Mouse (Mus musculus): ENCODE measurements around the gene Gadd45gip1.

Gene Gadd45gip1

DNA sequence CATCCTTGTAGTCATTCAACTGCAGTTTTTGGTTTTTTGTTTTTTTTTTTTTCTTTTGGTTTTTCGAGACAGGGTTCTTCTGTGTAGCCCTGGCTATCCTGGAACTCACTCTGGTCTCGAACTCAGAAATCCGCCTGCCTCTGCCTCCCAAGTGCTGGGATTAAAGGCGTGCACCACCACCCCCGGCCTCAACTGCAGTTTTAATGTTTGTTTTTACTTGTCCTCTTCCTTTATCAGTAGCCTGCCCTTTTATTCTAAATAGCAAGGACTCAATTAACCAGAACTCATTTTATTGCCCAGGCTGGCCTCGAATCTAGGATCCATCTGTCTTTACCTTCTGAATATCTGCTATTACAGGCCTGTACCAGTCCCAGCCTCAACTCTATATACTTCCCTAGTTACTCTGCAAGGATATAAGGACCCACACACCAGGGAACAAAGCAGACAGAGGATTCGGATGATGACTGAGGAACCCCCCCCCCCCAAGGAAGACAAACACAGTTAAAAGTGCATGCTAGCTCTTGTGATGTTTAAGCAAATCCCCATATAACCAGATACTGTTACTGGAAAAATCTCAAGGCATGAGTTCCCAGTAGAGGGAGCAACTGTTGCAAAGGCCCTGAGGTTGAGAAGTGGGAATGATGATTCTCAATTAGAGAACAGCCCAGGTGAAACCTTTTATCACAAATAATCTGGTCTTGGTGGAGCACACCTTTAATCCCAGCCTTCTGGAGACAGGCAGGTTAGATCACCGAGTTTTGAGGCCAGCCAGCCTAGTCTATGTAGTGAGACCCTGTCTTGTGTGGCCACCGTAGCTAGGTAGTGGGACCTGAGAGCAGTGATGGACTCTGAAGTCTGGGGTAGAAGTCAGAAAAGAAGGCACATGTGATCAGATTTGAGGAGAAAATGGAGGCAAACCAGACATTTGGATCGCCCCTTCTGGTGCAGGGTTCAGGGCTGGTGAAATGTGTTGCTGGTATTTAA lies 1.7 kb downstream of the Gadd45gip1 start:
- no peak for DNase-seq

GRCm38 (mm10) chr8:84834002-84834865 lies 2.9 kb downstream of the Gadd45gip1 start:
- DNase-seq, result no peak

DNA sequence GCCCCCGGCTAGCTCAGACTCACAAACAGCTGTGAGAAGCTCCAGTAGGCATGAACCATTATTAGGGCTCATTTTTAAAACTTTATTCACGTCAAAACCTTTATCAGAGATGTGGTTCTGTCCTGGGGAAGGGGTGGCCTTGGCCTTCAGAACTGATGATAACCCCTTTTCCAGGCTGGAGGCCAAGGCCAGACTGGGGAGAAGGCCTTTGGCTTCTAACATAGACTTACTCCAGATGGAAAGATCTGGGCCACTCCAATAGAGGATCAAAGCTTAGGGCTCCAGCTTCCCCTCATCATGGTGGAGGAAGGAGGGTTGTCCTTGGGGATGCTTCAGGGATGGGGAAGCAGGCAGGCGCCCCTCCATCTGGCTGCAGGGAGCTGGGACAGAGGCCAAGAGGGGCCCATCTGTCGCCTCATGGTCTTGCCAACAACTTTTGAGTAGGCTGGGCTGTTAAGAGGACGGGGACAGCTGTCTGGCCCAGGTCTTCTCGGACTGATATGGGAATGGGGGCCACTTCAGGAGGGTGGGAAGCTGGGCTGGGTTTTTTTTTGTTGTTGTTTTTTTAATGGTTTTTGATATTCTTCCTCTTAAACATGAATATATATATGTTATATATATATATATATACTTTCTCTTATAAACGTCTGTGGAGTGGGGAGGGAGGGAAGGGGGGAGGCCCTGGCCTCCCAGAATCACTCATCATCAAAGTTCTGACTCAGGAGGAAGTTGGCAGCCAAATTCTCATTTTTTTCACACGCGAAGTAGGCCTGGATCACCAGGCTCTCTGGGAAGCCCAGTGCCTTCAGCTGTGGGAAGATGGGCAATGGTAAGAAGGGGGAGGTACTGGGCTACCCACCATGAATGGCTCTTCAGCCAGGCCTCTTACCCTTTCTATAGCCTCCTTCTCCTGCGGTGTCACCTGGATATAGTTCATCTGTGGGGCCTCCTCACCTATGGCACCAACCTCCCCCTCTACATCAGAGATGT lies 3.8 kb downstream of the Gadd45gip1 start:
- peak; percentile 79 for DNase-seq

DNA sequence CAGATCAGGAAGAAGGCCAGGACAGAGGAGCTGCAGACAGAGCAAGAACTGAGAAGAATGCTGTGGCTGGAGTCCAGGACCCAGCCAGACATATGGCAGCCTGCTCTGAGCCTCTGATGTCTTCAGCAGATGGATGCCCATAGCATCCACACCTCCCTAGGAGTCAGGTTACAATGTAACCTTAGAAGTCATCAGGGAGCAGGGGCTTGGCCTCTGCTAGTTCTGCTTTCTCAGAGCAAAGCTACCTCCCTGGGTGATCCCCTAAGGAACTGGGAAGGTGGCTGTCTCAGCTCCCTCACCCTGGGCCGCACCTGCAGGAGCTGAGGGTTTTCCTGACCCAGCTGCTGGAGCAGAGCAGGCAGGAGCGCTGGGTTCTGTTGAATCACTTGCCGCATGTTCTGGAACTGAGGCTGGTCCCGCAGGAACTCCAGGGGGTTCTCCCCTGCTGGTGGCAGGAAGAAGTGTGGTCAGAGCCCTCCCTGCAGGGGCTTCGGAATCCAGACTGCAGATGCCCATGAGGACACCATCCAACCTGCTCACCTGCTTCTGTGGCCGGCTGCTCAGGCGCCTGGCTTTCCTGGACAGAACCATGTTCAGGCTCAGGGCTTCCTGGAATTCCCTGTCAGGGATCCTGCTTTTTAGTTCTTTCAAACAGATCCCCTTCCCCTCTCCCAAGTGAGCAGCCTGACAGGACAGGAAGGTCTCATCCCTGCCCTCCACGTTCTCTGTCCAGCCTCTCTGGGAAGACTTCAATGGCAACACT lies 6.0 kb downstream of the Gadd45gip1 start:
- peak; percentile 35 for DNase-seq

DNA sequence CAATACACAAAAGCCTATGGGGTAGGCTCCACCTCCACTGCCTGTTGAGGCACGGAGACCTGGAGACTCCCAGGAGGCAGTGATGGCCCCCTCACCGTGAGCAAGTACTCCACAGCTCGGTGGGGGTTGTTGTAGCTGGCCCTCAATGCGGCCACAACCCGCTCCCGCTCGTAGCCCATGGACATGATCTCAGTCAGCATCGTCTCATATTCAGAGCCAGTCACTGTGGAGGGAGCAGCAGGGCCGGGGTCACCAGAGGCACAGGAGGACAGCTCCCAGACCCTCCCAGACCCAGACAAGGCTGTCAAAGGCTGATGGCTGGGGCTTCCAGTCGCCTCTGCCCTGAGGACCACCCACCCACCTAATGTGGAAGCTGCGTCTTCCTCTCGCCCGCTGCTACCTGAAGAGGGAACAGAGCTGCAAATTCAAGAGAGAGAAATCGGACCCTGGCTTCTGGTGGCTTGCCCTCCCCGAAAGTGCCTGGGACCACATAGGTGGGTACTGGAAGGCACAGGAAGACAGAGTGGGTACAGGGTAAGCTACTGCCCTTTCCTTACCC lies 6.7 kb downstream of the Gadd45gip1 start:
- DNase-seq, result no peak

GRCm38 (mm10) chr8:84838513-84838912 lies 7.2 kb downstream of the Gadd45gip1 start:
- DNase-seq, result no peak

DNA sequence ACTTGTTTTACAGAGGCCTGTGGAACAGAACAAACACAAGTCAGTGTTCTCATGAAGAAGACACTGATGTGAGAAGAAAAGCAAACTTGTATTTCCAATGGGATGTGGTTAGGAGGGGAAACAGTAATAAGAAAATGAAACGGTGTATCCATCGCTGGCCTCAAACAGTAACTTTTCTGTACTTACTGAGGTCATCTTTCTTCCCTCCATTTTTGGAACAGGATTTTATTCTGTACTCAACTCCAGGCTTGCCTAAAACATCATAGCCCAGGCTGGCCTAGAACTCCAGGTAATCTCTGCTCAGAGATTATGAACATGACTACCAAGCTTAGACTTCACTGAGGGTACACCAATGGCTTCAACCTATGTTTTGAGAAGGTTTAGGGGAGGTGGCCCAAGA lies 8.1 kb downstream of the Gadd45gip1 start:
- DNase-seq, result no peak

GRCm38 (mm10) chr8:84839875-84840247 lies 8.5 kb downstream of the Gadd45gip1 start:
- DNase-seq, result no peak

DNA sequence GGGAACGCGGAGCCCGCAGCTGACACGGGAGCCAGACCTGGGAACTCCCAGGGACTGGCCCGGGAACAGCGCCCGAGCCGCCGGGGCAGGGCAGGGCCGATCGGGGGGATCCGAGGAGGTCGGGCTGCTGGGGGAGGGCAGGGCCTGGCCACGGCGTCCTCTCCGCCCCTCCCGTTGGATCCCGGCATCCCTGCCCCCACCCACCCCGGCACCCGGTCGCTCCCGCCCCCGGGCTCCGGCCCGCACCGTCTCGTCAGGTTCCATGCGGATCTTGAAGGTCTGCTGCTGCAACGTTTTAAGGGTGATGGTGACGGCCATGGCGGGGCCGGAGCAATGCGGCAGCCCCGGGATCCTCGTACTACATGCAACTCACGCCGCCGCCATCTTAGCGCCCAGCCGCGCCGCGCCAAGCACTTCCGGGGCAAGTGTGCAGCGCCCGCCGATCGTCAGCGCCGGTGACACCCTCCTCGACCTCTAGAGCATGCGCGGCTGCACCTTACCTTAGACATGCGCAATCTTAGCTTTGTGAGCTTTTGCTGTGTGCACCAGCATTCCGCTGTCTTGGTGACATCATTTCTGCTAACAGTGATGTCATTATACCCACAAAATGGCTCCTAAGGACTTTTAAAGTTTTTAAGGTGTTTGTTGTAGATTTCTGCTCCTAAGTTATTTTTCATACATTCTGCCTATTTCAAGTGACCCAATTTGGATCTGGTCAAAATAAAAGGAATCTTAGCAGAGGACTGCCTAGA lies 9.1 kb downstream of the Gadd45gip1 start, which contains the start of gene Rad23a:
Gene Rad23a, minus strand, starts transcription at position 418 of the 752 bp plus-strand sequence.
- DNase-seq, result peak; percentile 87

DNA sequence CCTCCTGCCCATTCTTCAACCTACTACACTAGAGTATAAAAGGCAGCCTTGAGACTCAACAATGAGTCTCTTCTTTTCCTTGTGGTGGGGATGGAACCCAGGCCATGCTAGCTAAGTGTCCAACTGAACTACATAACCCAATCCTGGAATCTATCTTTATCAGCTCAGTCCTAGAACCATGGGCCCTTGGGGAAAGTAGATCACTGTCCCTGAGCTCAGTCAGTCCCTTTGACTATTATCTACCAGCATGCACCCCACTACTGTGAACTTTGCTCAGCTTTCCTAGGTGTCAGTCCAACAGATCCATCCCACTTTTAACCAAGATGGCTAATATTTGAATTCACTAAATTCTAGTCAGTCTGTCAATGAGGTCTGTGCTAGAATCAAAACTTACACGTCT lies 10.2 kb downstream of the Gadd45gip1 start:
- no peak for DNase-seq

DNA sequence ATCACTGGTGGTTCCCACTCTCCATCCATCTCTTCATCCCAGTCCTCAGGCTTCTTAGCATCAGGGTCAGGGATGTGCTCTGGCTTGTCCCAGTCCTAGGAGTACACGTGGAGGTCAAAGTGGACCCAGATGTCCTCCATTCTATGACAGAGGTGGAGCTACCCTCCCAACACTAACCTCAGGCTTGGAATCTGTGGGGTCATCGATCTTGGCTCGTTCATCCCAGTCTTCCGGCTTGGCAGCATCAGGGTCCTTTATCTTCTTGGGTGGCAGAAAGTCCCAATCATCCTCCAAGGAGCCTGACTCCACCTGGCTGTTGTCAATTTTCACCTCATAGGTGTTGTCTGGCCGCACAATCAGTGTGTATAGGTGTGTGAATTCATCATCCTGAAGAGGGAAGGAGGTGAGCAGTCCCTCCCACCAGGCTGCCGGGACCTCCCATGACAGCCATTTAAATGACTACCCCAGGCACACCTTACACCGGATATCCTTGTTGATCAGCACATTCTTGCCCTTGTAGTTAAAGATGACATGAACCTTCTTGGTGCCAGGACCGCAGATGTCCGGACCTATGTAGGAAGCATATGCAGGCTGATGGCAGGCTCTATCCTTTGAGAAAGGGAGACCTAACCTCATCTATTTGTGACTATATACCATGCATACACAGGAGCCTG lies 13.2 kb downstream of the Gadd45gip1 start:
- no peak for DNase-seq

- no peak for DNase-seq
Measured at GRCm38 (mm10) chr8:84845355-84846093, 14.2 kb downstream of the Gadd45gip1 start.

DNA sequence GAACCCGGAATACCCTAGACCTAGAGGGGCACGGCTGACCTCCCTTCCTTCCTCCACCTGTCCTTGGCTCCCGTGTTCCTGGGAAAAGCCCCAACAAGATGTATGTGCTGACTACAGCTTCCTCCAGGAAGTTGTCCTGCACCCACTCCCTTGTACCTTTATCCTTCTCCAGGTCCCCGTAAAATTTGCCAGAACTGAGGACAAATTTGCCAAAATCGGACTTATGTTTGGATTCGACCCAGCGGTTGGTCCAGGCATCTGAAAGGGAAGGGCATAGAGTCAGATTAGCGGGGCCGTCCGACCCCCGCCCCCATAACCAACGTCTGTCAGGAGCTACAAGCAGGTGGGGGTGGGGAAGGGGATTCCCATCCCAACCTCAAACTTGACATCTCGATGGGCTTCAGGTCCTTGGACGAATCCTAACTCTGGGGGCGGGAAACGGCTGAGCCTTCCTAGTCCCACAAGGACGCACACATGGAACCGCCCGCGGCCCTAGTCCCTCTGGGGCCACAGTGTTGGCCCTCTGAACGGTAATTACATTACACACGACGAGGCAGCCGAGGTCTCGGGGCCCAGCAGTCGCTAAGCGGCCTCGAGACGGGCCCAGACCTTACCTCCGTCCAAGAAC lies 14.9 kb downstream of the Gadd45gip1 start:
- peak; percentile 52 for DNase-seq

- DNase-seq, result peak; percentile 99
Measured at GRCm38 (mm10) chr8:84846722-84847572, 15.6 kb downstream of the Gadd45gip1 start, which contains the start of gene Calr. Calr (minus strand) TSS chr8:84846934.

DNA sequence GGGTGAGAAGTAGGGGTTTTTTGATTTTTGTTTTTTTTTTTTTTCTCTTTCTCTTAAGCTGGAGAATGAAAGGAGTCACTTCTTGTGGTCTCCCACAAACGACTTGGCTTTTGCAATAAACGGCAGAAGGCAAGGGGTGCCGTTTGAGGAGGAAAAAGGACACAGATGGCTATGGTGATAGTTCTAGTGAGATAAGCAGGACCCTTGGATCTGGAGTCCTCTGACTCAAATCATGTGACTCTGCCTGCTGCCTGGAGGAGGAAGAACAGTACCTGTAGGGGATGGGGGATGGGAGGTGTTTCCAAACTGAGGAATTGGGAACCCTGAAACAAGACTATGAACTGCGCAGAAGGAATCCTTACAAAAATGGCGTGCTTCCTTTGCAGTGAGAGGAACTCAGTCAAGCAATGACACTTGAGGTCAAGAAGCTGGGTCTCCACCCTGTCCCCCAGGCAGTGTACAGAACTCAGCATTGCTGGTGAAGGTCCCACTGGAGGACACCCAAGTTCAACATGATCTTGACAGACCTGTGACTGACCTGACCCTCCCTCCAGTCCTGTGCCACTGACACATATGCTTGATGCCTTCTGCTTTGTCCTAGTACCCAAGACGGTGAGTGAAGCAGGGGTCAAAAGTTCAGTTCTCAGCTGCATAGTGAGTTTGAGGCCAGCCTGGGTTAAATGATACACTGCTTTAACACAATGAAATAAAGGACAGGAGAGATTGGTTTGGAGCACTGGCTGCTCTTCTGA lies 16.5 kb downstream of the Gadd45gip1 start:
- DNase-seq, result no peak

- no peak for DNase-seq
Measured at GRCm38 (mm10) chr8:84856434-84856833, 25.1 kb downstream of the Gadd45gip1 start.
